Mouse (Mus musculus): ENCODE results near the gene Svop.

Svop gene

DNA sequence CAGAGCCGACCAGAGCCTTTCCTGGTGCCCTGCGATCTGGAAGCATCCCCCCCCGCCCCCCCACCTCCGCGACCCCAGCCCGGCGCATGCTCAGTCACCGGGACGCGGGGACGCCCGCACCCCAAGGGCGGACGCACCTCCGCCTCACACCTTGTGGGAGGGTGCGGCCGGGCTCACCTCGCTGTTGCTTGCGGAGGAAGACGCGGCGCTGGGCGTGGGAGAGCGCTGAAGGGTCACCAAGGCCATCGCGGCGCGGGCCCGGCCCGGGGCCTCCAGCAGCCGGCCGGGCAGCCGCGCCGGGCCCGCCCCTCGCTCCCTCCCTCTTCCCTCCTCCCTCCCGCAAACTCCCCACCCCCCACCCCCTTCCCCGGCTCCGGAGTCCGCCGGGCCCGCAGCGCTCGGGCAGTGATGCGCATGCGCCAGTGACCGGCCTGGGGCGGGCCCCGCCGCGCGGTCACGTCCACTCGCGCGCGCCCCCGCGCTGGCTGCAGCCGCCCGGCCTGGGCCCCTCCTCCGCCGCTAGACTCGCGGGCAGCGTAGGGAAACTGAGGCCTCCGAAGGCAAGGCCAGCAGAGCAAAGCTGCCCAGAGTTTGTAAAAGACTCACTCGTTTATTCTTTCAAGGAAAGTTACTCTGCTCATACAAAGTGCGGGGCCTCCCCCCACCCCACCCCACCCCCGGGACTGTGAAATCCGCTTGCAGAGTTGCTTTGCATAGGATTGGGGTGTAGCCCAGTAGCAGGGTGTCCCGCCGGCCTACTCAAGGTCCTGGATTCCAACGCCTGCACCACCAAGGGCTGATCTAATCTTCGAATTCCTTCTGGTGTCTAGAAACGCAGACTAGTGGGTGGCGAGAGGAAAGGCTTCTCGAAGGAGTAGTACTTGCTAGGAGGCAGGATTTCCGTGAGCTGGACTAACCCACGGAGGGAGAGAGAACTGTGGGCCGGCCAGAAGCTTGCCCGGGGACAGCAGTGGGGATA lies 97.6 kb downstream of the Svop start, which contains the start of gene Ssh1:
Gene Ssh1 (minus strand): TSS at position 408 of the 979 bp plus-strand sequence.
- DNase-seq, result peak; percentile 91

DNA sequence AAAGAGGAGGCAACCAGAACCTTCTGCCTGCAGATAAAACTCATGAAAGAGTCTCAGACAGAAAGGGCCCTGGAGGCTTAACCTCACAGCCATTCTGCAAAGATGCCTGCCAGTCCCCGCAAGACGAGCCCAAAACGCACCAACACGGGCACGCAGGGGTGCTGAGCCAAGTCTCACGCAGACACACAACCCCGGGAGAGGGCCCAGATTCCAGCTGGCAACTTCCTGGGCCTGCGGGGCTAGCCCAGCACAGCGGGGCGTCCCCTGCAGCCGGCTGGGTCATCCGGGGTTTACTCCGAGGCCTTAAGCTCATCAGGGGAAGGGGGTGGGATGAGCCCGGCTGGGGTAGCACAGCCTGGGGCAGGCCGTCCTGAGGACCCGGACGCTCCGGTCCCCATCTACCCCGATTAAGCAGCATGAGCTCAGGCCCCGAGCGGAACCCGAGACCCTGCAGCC lies 98.3 kb downstream of the Svop start:
- peak; percentile 68 for DNase-seq

DNA sequence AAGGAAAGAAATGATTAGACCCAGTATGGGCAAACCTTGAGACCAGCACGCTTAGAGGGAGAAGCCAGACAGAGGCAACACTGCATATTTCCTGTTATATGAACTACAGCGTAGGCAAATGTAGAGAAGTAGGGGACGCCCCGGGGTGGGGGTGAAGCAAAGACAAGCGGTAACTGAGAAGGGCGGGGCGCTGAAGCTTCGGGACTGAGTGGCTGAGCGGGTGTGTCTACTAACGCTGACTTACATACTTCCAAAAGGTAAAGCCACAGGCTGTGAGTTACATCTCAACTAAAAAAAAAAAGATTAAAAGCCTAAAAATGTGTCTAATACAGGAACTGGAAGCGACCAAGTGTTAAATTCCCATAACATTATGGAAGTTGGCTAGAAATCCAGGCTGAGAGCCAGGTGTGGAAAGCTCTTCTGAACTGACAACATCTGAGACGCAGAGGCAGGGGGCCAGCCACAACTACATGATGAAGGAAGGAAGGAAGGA lies 99.0 kb downstream of the Svop start:
- peak; percentile 79 for DNase-seq

DNA sequence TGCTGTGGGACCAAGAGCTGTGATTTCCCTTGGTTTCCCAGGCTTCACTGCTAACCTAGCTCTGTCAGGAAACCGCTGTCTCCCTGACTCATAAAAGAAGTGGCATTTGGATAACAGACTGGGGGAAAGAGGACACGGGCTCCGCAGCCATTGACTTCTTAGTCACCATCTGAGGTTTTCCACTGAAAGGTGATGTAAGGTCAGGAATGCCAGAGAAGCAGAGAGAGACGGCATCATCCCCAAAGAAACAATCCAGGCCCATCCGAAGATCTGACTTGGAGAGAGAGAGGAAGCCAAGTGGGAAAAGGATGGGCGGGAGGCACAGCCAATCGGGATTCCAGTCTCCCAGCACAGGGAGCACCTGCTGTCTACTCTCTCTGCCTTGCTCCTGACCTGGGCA lies 100.2 kb downstream of the Svop start:
- DNase-seq, result no peak

DNA sequence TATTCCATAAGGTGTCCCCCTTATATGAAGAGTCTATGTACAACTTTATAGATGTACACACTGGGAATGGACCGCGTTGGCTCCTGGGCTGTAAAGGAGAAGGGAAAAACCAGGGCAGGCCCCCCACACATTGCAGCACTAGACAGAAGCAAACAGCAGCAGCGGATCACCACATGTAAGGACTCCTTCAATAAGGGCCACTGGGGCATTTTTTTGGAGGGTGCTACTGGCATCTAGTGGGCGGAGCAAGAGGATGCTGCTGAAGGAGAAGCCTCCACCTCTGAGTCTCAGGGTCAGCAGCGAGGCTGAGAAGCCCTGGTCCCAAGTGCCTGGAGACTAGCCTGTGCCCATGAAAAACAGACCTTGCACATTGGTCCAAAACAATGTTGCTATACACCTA lies 100.8 kb downstream of the Svop start:
- peak; percentile 48 for DNase-seq

DNA sequence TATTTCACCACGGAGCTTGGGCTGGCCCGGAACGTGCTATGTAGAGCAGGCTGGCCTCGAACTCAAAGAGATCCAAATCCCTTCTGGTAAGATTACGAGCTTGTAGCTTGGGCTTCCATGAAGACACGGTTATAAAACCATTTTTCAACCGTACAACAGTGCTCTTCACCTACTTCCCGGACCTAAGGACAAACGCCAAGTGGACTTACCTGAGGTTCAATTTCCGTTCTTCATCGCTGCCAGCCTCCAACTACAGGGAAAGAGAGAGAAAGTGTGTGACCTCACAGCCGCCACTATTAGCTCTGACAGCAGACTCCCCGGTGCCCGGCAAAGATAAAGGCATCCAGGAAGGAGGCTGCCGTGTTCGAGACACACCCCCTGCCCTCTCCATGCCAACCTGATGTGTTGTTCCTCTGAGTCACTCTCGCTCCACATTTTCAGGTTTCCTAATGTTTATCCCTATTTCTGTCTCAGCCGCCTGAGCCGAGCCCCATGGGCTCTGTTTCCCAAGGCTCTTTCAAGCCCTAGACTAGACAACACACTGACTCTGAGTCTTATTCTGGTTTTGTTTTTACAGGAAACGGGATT lies 101.8 kb downstream of the Svop start:
- DNase-seq, result peak; percentile 55

DNA sequence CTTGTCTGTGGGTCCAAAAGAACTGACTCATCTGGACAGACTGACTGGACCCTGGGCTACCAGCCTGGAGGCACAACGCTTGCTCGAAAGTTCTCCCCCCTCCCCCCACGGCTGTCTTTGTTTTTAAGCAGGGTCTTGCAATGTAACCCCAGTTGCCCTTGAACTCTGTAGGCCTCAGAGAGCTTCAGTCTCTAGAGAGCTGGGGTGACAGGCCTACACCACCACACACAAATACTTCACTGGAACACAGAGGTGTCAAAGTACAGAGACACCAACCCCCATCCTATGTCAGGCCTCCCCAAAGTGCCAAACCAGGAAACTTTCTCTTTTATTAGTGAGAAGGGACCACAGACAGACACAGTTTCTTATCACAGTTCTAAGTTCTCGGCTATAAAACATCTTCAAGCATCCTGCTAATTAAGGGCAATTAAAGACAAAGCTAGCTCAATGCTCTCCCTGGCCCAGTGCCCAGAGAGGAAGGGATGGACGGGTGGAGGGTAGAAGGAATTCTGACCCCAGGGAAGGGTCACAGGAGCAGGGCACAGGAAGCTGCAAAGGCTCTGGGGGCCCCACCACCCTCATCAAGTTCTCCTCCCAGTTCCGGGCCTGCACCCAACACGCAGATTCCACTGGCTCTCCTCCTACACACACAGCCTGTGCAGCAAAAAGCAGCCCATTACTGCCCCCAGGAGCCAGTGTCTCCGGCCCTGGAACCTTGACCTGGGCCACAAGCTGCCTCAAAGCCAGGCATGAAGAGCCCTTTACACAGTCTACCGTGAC lies 105.0 kb downstream of the Svop start:
- DNase-seq, result peak; percentile 76

DNA sequence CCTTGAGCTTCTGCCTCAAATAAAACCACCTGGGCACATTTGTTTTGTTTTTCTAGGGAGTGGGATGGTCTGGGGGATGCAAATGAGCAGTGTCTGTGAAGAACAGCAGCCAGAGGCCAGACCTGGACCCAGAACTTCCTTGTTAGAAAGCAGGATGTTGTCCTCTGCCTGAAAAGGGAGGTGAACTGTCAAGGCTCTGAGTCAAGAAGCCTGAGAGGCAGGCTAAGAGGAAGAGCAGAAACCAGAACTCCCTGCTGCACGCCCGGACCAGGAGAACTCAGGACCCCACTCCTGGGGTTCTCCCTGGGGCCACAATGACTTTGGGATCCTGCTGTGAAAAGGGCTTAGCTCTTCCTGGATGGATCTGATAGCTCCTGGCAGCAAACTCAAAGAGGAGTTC lies 105.6 kb downstream of the Svop start:
- no peak for DNase-seq

DNA sequence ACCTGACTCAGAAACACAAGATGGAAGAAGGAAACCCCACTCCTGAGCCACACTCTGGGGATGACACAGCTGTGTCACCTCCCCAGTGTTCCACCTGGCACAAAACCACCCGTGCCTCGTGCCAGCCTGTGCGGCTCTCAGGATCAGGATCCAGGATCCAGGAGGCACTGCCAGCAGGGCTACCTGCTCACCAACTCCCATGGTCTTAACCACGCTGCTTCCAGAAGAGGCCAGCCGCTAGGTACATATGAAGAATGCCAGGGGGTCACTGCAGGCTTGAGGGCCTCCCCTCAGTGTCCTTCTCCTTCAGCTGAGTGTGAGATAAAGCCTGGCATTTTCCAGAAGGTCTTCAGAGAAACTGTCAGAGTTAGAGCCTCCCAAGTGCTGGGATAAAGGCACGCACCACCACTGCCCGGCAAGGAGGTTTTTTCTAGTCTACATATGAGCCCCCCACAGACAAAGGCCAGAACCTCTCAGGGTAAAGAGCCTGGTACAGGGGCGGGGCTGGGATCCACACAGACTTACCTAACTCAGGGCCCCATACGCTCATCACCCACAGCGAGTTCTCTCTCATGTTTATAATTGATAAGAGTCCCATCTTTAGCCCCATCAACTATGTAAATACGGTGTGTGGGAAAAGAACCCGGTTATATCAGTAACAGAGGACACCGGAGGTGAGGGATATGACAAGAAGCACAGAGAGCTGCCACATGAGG lies 107.2 kb downstream of the Svop start:
- DNase-seq, result no peak

DNA sequence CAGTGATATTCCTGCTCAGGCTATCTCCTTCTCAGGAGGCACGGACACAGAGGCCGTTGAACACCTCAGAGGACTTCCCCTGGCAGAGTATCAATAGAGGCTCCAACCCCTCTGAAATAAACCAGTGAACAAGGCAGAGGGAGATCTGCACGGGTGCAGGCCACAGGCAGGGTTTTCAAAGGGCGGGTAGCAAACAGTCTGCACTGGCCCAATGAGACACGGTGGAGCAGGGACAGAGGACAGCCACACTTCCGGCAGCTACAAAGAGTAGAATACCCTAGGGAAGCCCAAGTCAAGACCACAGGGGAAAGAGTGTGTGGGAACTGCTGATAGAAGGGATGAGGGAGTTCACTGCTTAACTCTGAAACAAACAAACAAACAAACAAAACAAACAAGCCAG lies 107.8 kb downstream of the Svop start:
- DNase-seq, result peak; percentile 15

DNA sequence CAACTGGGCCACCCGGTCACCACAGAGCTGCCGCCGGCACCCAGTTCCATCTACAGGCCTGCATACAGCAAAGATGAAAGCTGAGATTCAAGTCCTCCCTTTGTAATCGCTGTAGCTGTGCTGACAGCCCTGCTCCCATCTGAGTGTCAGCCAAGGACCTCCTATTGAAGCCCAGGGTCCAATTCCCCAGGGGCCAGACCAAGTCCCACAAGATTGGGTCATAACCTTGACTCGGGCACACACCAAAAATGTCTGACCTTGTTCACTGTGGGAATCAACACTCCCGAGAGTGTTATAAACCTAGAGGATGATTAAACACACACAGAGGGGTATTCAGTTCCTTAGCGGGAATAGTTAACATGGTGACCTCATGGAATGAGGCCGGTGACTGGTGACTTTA lies 109.5 kb downstream of the Svop start:
- peak; percentile 27 for DNase-seq

DNA sequence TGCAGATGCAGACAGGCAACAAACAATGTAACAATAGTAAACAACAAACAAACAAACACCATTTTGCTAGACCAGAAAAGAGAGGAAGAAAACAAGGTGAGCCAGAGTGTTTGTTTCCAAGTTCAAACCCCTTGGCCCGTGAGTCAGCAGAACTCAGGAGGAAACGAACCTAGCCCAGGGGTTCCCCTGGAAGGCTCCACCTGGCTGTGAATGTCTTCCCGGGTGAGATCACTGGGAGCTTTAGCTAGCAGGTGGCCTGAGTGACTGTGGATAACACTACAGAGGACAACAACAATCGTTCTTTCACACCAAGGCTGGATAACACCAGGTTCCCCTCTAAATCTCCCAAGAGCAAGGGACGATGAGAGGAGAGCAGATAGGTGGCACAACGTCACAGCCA lies 110.2 kb downstream of the Svop start:
- DNase-seq, result no peak

DNA sequence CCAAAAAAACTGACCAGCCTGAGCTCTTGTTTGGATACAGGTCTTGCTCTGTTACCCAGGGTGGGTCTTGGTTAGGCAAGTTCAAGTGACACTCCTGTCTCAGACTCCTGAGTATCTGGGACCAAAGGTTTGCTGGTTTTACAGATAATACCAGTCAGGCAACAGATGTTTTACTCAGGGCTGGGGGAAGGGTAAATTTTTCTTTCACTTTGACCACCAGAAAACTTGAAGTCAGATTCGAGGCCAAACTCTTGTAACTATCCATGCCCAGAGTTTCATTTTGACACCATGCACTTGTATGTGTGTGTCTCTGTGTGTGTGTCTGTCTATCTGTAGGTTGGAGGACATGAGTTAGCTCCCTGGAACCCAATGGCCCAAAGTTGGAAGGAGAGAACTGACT lies 110.9 kb downstream of the Svop start:
- no peak for DNase-seq

DNA sequence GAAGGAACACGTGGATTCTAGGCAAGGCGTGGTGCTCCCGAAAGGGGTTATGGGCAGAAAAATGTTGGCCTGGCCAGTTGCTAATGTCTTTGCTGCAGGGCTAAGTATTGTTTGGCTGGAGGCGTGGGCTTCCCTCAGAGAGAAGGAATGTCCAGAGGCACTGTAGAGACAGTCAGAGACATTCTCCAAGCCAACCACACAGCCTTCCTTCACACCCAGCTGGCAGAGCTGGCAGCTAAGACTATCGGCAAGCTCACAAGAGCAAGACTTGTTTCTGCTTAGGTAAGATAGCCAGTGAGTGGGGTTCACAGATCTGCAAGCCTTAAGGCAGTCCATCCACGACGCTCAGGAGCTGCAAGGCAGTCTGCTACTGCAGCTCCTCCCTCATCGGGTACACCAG lies 114.1 kb downstream of the Svop start:
- peak; percentile 72 for DNase-seq
